Mouse (Mus musculus) hindbrain, embryonic 11.5 days (tissue): Measurements from ENCODE around the gene Cenpk. TPM values are rescaled to one million over a fixed set of nuclear protein-coding genes. Genes with fewer than 3 reads are reported as not detected.

Experiments used
- ATAC-seq: fragments of 200-750 bp; cut with Nextera tagmentation; 2 replicates; pipeline ENCODE4 v1.8.0; 2017; ENCODE audit warnings: mild to moderate bottlenecking, moderate TSS enrichment, moderate library complexity; ENCODE audit not compliant: low FRiP score
- DNase-seq: peaks from one replicate; pipeline ENCODE4 v3.0.0-alpha.2; 2015; ENCODE audit warnings: low spot score
- H3K27ac ChIP-seq: fragments of 300-500 bp; sonication (generic); 2 replicates; pipeline ENCODE4 v1.5.1; 2014; ENCODE audit warnings: mild to moderate bottlenecking, low read depth, low read length
- H3K27me3 ChIP-seq: fragments of 300-500 bp; sonication (generic); 2 replicates; pipeline ENCODE4 v1.6.1; 2014; ENCODE audit warnings: mild to moderate bottlenecking, low read length, moderate library complexity, mixed read lengths; ENCODE audit not compliant: control insufficient read depth, insufficient read depth
- H3K36me3 ChIP-seq: fragments of 300-500 bp; sonication (generic); 2 replicates; pipeline ENCODE4 v1.6.1; 2014; ENCODE audit warnings: mild to moderate bottlenecking, low read length, moderate library complexity, mixed read lengths; ENCODE audit not compliant: control insufficient read depth, insufficient read depth
- H3K4me1 ChIP-seq: fragments of 300-500 bp; sonication (generic); replicated peaks from 2 replicates; pipeline ENCODE4 v1.6.1; 2014; ENCODE audit warnings: low read length, mixed read lengths; ENCODE audit not compliant: control insufficient read depth, insufficient read depth
- H3K4me2 ChIP-seq: fragments of 300-500 bp; sonication (generic); replicated peaks from 2 replicates; pipeline ENCODE4 v1.6.1; 2014; ENCODE audit warnings: mild to moderate bottlenecking, low read depth, low read length
- H3K4me3 ChIP-seq: fragments of 300-500 bp; sonication (generic); 2 replicates; pipeline ENCODE4 v1.5.1; 2014; ENCODE audit warnings: low read depth, low read length
- H3K9ac ChIP-seq: fragments of 300-500 bp; sonication (generic); 2 replicates; pipeline ENCODE4 v1.6.1; 2014; ENCODE audit warnings: low read depth, low read length
- H3K9me3 ChIP-seq: fragments of 300-500 bp; sonication (generic); 2 replicates; pipeline ENCODE4 v1.6.1; 2016; ENCODE audit warnings: low read length; ENCODE audit not compliant: control insufficient read depth
- WGBS: fragments of 180-500 bp; shearing (Covaris S2); extraction: QIAGEN DNeasy Blood & Tissue Kit; methylation state at CpG from one replicate; pipeline ENCODE4 v1.1.7; 2014; 5-methylcytosine and 5-hydroxymethylcytosine counted together
- polyA plus RNA-seq: library from polyadenylated mRNA; unstranded; fragments of >200 nt; fragmentation: Nextera tagmentation; extraction: Ambion mirVana; gene quantifications from 2 replicates; pipeline ENCODE4 v1.2.1, GENCODE M21; 2014

Cenpk gene
- polyA plus RNA-seq, 1 experiment from 2014 or later, result 61.6 TPM

- H3K4me3 ChIP-seq, result no peak overlapping the region
- no peak for ATAC-seq
- WGBS, result 90% methylated on average over 1 of the region's 1 CpGs
These were observed 67.1 kb downstream of the Cenpk start for GRCm38 (mm10) chr13:104295472-104295871.

More at GRCm38 (mm10) chr13:104295472-104295871, 67.1 kb downstream of the Cenpk start:
- Histone ChIP-seq H3K4me2 (no peak overlapping the region), H3K9ac (no peak overlapping the region), H3K9me3 (no peaks in the 10 kb centered on the region), H3K27me3 (no peaks in the 10 kb centered on the region), H3K4me1 (no peaks in the 10 kb centered on the region), H3K27ac (no peak overlapping the region), H3K36me3 (no peaks in the 10 kb centered on the region)
- no peak for DNase-seq

Other genes with a start within 250 kb of the Cenpk start
- gene Nln, start 119.0 kb upstream of the Cenpk start, polyA plus RNA-seq, result 22.8 and 26.1 TPM in 2 replicates
- gene Sgtb, start 118.9 kb upstream of the Cenpk start, polyA plus RNA-seq, result 27.6 and 27.9 TPM in 2 replicates
- gene Trappc13, start 50.1 kb upstream of the Cenpk start, polyA plus RNA-seq, result 85.4 and 87.8 TPM in 2 replicates
- 28.1 and 28.7 TPM in 2 replicates for gene Trim23, start 49.8 kb upstream of the Cenpk start, polyA plus RNA-seq
- 13.2 and 13.4 TPM in 2 replicates for gene Ppwd1, start 232 bp downstream of the Cenpk start, polyA plus RNA-seq
- 1.6 and 2.5 TPM in 2 replicates for gene Adamts6, start 59.2 kb downstream of the Cenpk start, polyA plus RNA-seq